ENCODE assay signal across 8 mouse cellular contexts in genomic region chr9:21591831-21592702, GRCm38 (mm10). TPM values are rescaled to one million over a fixed set of nuclear protein-coding genes. Genes with fewer than 3 reads are reported as not detected.
A peak's percentile ranks its signal among the peaks of the same experiment; 100 is the strongest.
DNase-seq lines count a peak whose midpoint lies in the region; ATAC-seq and TF ChIP-seq lines count a peak whose summit lies in the region.

No protein-coding gene starts in this region.

- peak overlapping the region; percentile 93 for H3K4me2 ChIP-seq in kidney, postnatal 0 days (ENCODE audit: low read length)

- DNase-seq in kidney, postnatal 0 days (ENCODE audit: low spot score), result no peak
- DNase-seq in kidney, postnatal 36 days, result no peak
- DNase-seq in urinary bladder, postnatal 14 days (ENCODE audit: low spot score), result no peak
- no peak for DNase-seq in adrenal gland, adult 18-20 months (ENCODE audit: low spot score in 2 of 2)
- no peak for DNase-seq in lung, adult 18-20 months

- H3K9ac ChIP-seq in kidney, postnatal 0 days (ENCODE audit: low read depth, low read length), result peak overlapping the region; percentile 90

- H3K4me1 ChIP-seq in kidney, postnatal 0 days (replicated peaks; ENCODE audit: insufficient read depth, low read length), result peaks cover 17% of the 10 kb centered on the region
- H3K4me1 ChIP-seq in brown adipose tissue, adult 24 weeks (ENCODE audit: control insufficient read depth, insufficient read depth, insufficient read length, low read length), result peaks cover 5% of the 10 kb centered on the region
- H3K4me1 ChIP-seq in megakaryocyte, embryonic 14.5 days, result peaks cover 58% of the 10 kb centered on the region

- H3K4me3 ChIP-seq in kidney, postnatal 0 days (replicated peaks; ENCODE audit: low read depth, low read length), result peak overlapping the region; percentile 98
- peak overlapping the region; percentile 84 for H3K4me3 ChIP-seq in brown adipose tissue, adult 24 weeks (ENCODE audit: insufficient read depth, low read depth, low read length)
- H3K4me3 ChIP-seq in megakaryocyte, embryonic 14.5 days (replicated peaks), result peak overlapping the region; percentile 99

- H3K27ac ChIP-seq in kidney, postnatal 0 days, result peak overlapping the region; percentile 91
- peak overlapping the region; percentile 40; the same call in 1 of the 2 replicates for H3K27ac ChIP-seq in brown adipose tissue, adult 24 weeks (replicated peaks; ENCODE audit: low read depth, low read length)

- no peaks in the 10 kb centered on the region for H3K9me3 ChIP-seq in kidney, postnatal 0 days (replicated peaks; ENCODE audit: low read length)
- H3K9me3 ChIP-seq in megakaryocyte, embryonic 14.5 days, result no peaks in the 10 kb centered on the region

- no peaks in the 10 kb centered on the region for H3K27me3 ChIP-seq in kidney, postnatal 0 days (ENCODE audit: insufficient read depth, low read length)
- H3K27me3 ChIP-seq in megakaryocyte, embryonic 14.5 days (replicated peaks), result no peaks in the 10 kb centered on the region

- peaks cover 31% of the 10 kb centered on the region for H3K36me3 ChIP-seq in kidney, postnatal 0 days (ENCODE audit: insufficient read depth, low read length)
- H3K36me3 ChIP-seq in megakaryocyte, embryonic 14.5 days (replicated peaks; ENCODE audit: low read length), result peaks cover 65% of the 10 kb centered on the region

- no peak for TF ChIP-seq CTCF in kidney, postnatal 0 days (IDR thresholded peaks at IDR 0.05; ENCODE audit: low read depth)

- 18% methylated on average over 17 of the region's 17 CpGs for WGBS in kidney, postnatal 0 days

- no peak for ATAC-seq in kidney, postnatal 0 days (replicated peaks; ENCODE audit: low FRiP score, low read depth)
- peak; percentile 38 to 52; a peak in 3 of 4 replicates for ATAC-seq in hematopoietic stem cell, adult 5-6 weeks (replicated peaks in 1 of 2; ENCODE audit: insufficient read depth in 1 of 2, low FRiP score in 2 of 2, low TSS enrichment in 1 of 2, low read depth in 1 of 2, poor library complexity in 2 of 2, severe bottlenecking in 2 of 2)

RNA-seq across cellular contexts. Expression of gene Timm29, which starts 0.5 kb away (rescaled TPM):
- polyA plus RNA-seq in kidney, postnatal 0 days (2015; fragmentation: Nextera tagmentation; extraction: Ambion mirVana), result 28.1 and 29.2 TPM in 2 replicates
- 30.3 and 31.1 TPM in 2 replicates for polyA plus RNA-seq in brown adipose tissue, adult 24 weeks (2012; ENCODE audit: insufficient read depth, insufficient read length, missing spikeins)
- 35.6 and 52.2 TPM in 2 replicates for total RNA-seq in hematopoietic stem cell, adult 5-6 weeks (2017)
- 4.0 and 8.8 TPM in 2 replicates for polyA plus RNA-seq in megakaryocyte, embryonic 14.5 days (2012; ENCODE audit: insufficient read depth, low replicate concordance)
- 10 to 100 TPM; 51.4 to 64.4 TPM for total RNA-seq in adrenal gland, adult 18-20 months (2021)

RNA-seq across cellular contexts. Expression of gene Yipf2, which starts 0.6 kb away (rescaled TPM):
- polyA plus RNA-seq in kidney, postnatal 0 days (2015; fragmentation: Nextera tagmentation; extraction: Ambion mirVana), result 30.2 and 31.6 TPM in 2 replicates
- 12.7 and 14.6 TPM in 2 replicates for polyA plus RNA-seq in brown adipose tissue, adult 24 weeks (2012; ENCODE audit: insufficient read depth, insufficient read length, missing spikeins)
- total RNA-seq in hematopoietic stem cell, adult 5-6 weeks (2017), result 12.3 and 12.4 TPM in 2 replicates
- 3.6 and 8.0 TPM in 2 replicates for polyA plus RNA-seq in megakaryocyte, embryonic 14.5 days (2012; ENCODE audit: insufficient read depth, low replicate concordance)
- total RNA-seq in adrenal gland, adult 18-20 months (2021), result 10 to 100 TPM; 20.1 to 24.1 TPM

RNA-seq across cellular contexts. Expression of gene Smarca4, which starts 23.9 kb away (rescaled TPM):
- polyA plus RNA-seq in kidney, postnatal 0 days (2015; fragmentation: Nextera tagmentation; extraction: Ambion mirVana), result 41.7 and 46.0 TPM in 2 replicates
- 24.3 and 26.2 TPM in 2 replicates for polyA plus RNA-seq in brown adipose tissue, adult 24 weeks (2012; ENCODE audit: insufficient read depth, insufficient read length, missing spikeins)
- total RNA-seq in hematopoietic stem cell, adult 5-6 weeks (2017), result 70.1 and 86.5 TPM in 2 replicates
- polyA plus RNA-seq in megakaryocyte, embryonic 14.5 days (2012; ENCODE audit: insufficient read depth, low replicate concordance), result 87.8 and 89.2 TPM in 2 replicates
- total RNA-seq in adrenal gland, adult 18-20 months (2021), result 10 to 100 TPM; 63.3 to 81.0 TPM

RNA-seq across cellular contexts. Expression of gene Carm1, which starts 45.4 kb away (rescaled TPM):
- 23.7 and 26.3 TPM in 2 replicates for polyA plus RNA-seq in kidney, postnatal 0 days (2015; fragmentation: Nextera tagmentation; extraction: Ambion mirVana)
- polyA plus RNA-seq in brown adipose tissue, adult 24 weeks (2012; ENCODE audit: insufficient read depth, insufficient read length, missing spikeins), result 20.7 and 22.0 TPM in 2 replicates
- 21.0 and 26.5 TPM in 2 replicates for total RNA-seq in hematopoietic stem cell, adult 5-6 weeks (2017)
- polyA plus RNA-seq in megakaryocyte, embryonic 14.5 days (2012; ENCODE audit: insufficient read depth, low replicate concordance), result 105 and 143 TPM in 2 replicates
- 10 to 100 TPM; 40.4 to 43.3 TPM for total RNA-seq in adrenal gland, adult 18-20 months (2021)
